Mouse (Mus musculus): Measurements from ENCODE around the gene Asb11. TPM values are rescaled to one million over a fixed set of nuclear protein-coding genes. Genes with fewer than 3 reads are reported as not detected.

Asb11 gene
- 1 to 10 TPM; 4.9 to 8.0 TPM for total RNA-seq (2021)

DNA sequence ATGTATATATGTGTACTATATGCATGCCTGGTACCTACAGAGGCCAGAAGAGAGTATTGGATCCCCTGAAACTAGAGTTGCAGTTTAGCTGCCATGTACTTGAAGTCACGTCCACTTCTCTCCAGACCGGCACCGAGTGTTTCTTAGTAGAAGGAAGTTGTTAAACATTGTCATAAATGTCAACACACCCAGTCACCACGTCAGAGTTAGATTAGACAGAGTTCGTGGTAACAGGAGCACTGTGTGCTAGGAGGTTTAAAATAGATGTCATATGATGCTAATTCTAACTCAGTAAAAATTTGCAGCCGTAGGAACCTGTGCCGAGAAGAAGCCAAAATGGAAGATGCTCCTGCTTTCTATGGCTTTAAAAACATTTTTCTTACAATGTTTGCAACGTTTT is at the start of gene Asb11:
Gene Asb11, plus strand, starts transcription at position 286 of the 400 bp plus-strand sequence.
- DNase-seq (ENCODE audit: low spot score in 2 of 2), result no peak
- intact Hi-C loops (cut with DNase I), result no loop called here

GRCm38 (mm10) chrX:164394091-164394490 is 42.7 kb upstream of the Asb11 start:
- DNase-seq (ENCODE audit: low spot score in 2 of 2), result no peak
- intact Hi-C loops (cut with DNase I), result loop anchor here (10.0 kb wide), 1 partner anchor 289 kb away; no protein-coding TSS in a partner anchor

DNA sequence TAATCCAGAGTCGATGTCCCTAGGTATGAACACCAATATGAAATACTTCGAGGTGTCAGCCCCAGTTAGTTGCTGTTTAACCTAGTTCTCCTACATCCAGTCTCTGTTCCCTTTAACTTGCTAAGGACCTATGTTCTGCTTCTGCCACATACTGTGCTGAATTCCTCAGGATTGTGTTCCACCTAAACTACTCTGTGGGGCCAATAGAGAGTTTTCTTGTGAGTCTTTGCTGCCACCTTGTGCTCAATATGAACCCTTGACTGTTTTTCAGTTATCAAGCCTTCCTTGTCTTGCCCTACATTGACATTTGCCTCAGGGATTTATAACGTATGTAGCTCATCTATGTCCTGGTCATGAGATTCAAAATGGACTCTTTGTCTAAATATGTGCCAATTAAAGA is 38.3 kb upstream of the Asb11 start:
- DNase-seq (ENCODE audit: low spot score in 2 of 2), result no peak
- intact Hi-C loops (cut with DNase I), result loop anchor here (5.0 to 10.0 kb wide), 2 partner anchors 216 to 294 kb away; no protein-coding TSS in a partner anchor

DNA sequence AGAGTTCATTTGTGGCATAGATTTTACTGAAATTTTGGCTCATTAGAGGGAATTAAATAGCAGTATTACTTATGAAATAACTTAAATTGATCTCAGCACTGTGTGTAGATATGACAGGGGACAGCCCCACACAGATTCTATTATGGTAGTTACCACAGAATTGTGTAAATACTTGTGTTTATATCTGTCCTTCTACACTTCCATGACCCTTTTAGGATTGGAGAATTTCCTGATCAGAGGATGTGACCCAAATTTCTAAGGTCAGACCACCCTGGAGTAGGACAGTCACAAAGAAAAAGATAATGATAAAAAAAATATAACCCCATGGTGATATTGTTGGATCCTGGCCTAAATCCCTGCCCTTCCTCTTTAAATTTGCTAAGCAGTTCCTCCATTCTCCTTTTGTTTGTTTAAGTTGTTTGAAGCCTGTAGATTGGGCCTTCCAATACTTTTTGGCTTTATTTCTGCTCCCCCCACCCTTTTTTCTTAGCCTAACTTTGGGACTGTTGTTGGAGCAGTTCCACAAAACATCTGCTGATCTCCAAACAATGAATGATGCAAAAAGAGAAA is 31.6 kb upstream of the Asb11 start:
- no peak for DNase-seq (ENCODE audit: low spot score in 2 of 2)
- intact Hi-C loops (cut with DNase I), result no loop called here

- DNase-seq (ENCODE audit: low spot score in 2 of 2), result no peak
- intact Hi-C loops (cut with DNase I), result no loop called here
Observed at GRCm38 (mm10) chrX:164406133-164407022, 30.4 kb upstream of the Asb11 start.

- DNase-seq (ENCODE audit: low spot score in 2 of 2), result no peak
Observed at GRCm38 (mm10) chrX:164408301-164408927, 28.4 kb upstream of the Asb11 start.

GRCm38 (mm10) chrX:164410562-164410961 is 26.2 kb upstream of the Asb11 start:
- intact Hi-C loops (cut with DNase I), result no loop called here
- DNase-seq (ENCODE audit: low spot score in 2 of 2), result no peak

More at GRCm38 (mm10) chrX:164408301-164408927, 28.4 kb upstream of the Asb11 start:
- intact Hi-C loops (cut with DNase I), result no loop called here

- intact Hi-C loops (cut with DNase I), result no loop called here
- DNase-seq (ENCODE audit: low spot score in 2 of 2), result no peak
Observed at GRCm38 (mm10) chrX:164416803-164417202, 20.0 kb upstream of the Asb11 start.

DNA sequence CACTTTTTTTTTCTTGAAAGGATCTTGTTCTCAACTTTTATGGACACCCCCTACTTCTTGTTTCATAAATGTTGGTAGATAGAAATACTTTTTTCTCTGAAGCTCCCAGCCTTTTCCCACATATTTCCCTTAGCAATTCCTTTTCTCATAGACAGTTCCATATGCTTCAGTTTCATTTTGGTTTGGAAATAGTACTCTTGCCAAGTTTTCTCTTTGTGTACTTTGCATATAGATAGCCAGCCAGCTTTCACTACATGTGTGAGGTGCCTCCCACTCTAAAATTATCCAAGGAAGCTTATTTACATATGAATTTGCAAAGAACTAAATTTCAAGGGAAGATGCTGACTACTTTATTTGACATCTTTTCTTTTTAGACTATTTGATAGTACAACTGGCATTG is 18.8 kb upstream of the Asb11 start:
- no peak for DNase-seq (ENCODE audit: low spot score in 2 of 2)
- intact Hi-C loops (cut with DNase I), result no loop called here

- intact Hi-C loops (cut with DNase I), result no loop called here
Observed at GRCm38 (mm10) chrX:164419471-164419939, 17.3 kb upstream of the Asb11 start, which contains the start of gene Piga. Gene Piga (plus strand): TSS chrX:164419787.

DNA sequence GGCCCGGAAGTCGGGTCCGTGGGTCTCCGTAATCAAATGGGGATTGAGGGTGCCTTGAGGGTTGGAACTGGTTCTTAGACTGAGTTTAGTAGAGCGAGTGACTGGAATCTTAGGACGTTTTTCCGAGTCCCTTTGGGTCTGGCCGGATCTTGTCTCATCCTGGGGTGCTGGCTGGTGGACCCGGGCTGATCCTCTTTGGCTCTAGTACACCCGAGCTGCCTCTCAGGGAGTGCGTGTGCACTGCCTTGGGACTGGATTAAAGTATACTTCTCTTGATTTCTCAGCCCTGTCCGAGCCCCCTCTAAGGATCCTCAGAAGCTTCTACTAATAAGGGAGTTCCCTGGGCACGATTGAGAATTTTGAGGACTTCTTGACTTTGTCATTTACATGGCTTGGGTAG is 16.8 kb upstream of the Asb11 start:
- intact Hi-C loops (cut with DNase I), result no loop called here
- DNase-seq (ENCODE audit: low spot score in 2 of 2), result no peak

More at GRCm38 (mm10) chrX:164419471-164419939, 17.3 kb upstream of the Asb11 start, which contains the start of gene Piga:
- DNase-seq (ENCODE audit: low spot score in 2 of 2), result peak; percentile 89 to 90

DNA sequence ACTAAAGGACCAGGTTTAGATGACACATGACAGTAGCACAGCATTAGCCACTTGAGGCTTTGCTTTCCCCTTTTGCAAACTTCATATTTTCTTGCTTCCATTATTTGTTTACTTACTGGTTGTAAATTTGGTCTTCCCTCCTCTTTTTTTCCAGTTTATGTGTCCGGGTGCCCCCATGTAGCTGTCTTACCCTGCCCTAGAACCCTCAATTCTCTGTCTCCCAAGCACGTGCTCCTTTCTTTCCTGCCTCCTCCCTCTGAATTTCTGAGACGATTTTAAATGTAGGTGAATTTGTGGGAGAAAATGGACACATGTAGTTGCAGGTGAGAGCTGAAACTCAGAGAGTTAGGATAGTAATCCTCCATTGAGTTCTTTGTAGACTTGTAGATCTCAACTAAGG is 16.3 kb upstream of the Asb11 start:
- DNase-seq (ENCODE audit: low spot score in 2 of 2), result no peak
- intact Hi-C loops (cut with DNase I), result no loop called here

- DNase-seq (ENCODE audit: low spot score in 2 of 2), result no peak
- intact Hi-C loops (cut with DNase I), result no loop called here
Observed at GRCm38 (mm10) chrX:164424821-164425220, 12.0 kb upstream of the Asb11 start.

DNA sequence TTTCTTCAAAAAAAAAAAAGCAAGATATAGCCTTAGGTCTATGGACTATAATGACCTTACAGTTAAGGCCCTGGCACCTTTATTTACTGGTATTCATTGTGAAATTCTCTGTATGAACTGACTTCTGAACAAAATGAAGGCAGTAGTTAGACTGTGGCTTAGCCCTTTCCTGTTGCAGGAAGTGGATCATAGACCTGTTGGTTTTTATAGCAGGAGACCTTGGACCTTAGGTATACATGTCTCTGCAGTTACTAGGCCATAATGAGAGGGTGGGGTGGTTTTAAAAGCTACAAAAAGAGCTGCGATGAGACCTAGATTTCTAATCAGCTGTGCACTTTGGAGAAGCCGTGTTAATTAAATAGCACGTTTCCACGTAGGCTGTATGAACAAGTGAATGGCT is 9.5 kb upstream of the Asb11 start:
- no peak for DNase-seq (ENCODE audit: low spot score in 2 of 2)
- intact Hi-C loops (cut with DNase I), result no loop called here

- DNase-seq (ENCODE audit: low spot score in 2 of 2), result no peak
- intact Hi-C loops (cut with DNase I), result no loop called here
Observed at GRCm38 (mm10) chrX:164428224-164428623, 8.6 kb upstream of the Asb11 start.

DNA sequence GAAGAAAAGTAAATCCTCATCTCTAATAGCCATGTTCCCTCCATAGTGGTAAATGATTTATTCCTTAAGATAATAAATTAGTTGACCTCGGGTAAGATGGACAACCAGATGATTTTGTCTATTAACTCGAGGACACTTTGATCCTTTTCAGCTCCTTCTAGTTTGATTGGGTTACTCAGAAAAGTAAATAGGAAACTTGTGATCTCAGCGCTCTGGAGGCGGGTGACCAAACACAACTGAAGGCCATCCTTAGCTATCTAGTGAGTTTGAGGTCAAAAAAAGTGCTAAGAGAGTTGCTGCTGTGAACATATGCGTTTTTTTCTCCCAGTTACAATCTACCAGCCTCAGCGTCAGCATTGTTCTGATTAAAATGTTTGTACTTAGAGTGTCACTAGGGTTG is 6.2 kb upstream of the Asb11 start:
- no peak for DNase-seq (ENCODE audit: low spot score in 2 of 2)
- intact Hi-C loops (cut with DNase I), result no loop called here

DNA sequence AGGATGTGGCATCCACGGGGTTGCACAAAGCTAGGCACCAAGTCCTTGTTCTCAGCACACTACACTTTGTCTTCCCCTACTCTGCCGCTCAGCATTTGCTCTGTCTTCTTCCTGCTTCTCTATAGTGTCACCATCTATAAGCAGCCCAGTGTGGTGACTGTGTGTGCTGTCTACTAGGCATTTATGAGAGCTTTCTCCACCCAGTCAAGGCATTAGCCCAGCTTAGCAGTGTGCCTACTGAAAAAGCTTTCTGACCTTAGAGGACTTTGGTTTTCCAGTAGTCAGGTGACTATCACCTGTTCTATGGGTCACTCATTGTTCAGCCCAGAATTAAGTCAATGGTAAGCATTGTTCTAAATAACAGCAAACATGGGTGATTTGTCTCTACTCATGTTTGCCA is 5.7 kb upstream of the Asb11 start:
- intact Hi-C loops (cut with DNase I), result no loop called here
- DNase-seq (ENCODE audit: low spot score in 2 of 2), result no peak

DNA sequence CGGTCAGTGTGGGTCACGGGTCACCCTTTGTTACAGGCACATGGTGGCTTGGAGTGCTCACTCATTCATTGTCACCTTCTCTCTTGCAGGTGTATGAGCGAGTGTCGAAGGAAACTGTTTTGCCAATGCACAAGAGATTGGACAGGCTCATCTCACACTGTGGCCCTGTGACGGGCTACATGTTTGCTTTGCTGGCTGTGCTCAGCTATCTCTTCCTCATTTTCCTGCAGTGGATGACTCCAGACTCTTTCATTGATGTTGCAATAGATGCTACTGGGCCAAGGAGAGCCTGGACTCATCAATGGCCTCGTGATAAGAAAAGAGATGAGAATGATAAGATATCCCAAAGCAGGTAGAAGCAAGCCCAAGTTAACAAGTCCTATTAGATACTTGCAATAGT is 5.3 kb upstream of the Asb11 start:
- DNase-seq (ENCODE audit: low spot score in 2 of 2), result no peak
- intact Hi-C loops (cut with DNase I), result no loop called here

- intact Hi-C loops (cut with DNase I), result no loop called here
- DNase-seq (ENCODE audit: low spot score in 2 of 2), result no peak
Observed at GRCm38 (mm10) chrX:164432682-164433081, 4.1 kb upstream of the Asb11 start.

- intact Hi-C loops (cut with DNase I), result no loop called here
- no peak for DNase-seq (ENCODE audit: low spot score in 2 of 2)
Observed at GRCm38 (mm10) chrX:164439462-164439861, 2.7 kb downstream of the Asb11 start.
